Mouse (Mus musculus): Measurements from ENCODE around the gene Tas1r1.

Gene Tas1r1

GRCm38 (mm10) chr4:151986650-151987049 is 51.7 kb downstream of the Tas1r1 start:
- DNase-seq: no peak

DNA sequence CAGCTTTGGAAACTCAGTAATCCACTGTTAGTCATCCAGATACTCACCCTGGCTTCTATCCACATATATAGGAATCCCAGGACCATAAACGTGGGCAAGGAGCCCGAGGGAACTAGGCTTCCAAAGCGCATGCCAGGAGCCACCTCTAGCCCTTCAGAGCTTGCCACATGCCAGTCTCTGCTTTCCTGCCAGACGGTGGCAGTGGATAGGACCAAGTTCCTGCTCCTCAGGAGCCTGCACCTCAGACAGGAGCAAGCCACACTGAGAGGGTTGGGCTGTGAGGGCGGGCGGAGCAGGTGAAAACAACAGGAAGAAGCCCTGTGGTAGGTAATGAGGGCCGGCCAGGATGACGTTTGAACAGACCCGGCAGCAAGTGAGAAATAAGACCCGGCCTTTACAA is 52.5 kb downstream of the Tas1r1 start:
- DNase-seq: no peak

GRCm38 (mm10) chr4:151983560-151983959 is 54.8 kb downstream of the Tas1r1 start:
- DNase-seq: no peak

- no peak for DNase-seq
Observed at GRCm38 (mm10) chr4:151983043-151983442, 55.3 kb downstream of the Tas1r1 start.

DNA sequence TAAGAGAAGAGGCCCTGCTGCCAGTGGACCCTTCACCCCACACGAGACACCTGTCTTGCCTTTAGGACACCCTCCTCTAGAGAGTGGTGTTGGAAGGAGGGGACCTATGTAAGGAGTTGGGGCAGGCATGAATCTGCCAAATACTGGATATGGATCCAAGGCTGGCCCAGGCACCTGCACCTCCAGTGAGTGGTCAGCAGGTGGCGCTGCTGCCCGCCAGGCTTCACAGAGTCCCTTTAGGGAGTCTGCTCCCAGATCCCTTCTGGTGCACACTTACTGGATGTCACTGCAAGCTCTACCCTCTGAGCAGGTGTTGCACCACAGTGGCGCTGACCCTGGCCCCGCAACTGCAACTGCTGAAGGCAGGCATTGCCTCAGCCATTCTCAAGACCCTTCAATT is 57.0 kb downstream of the Tas1r1 start:
- peak; percentile 46 to 48 for DNase-seq

- DNase-seq: no peak
Observed at GRCm38 (mm10) chr4:151980699-151981098, 57.7 kb downstream of the Tas1r1 start.
